Mouse (Mus musculus) left cerebral cortex, postnatal 25 days (tissue): ENCODE data around the gene Cnga4. TPM values are rescaled to one million over a fixed set of nuclear protein-coding genes. Genes with fewer than 3 reads are reported as not detected.
A peak's percentile ranks its signal among the peaks of the same experiment; 100 is the strongest.
"Not testable (repeated sequence)": the region's sequence is repeated elsewhere in the genome, so short reads cannot be mapped to it uniquely, and the experiment has no call there.

Experiments
- DNase-seq, 2 experiments: peaks; one replicate each; pipeline ENCODE4 v3.0.0; 2022; ENCODE audit warnings: low spot score in 2 of 2, mixed read lengths in 1 of 2
- intact Hi-C: fragments of 180-260 bp; cut with DNase I; formaldehyde crosslinking; loops from one replicate; pipeline ENCODE4 v1.15.1; 2025
- total RNA-seq, 2 experiments: library from RNA; stranded (reverse); gene quantifications; 2 replicates each; pipeline ENCODE4 v1.2.3; 2021

Gene Cnga4
- total RNA-seq, 2 experiments from 2014 or later, result 0.89 to 1.1 TPM

DNA sequence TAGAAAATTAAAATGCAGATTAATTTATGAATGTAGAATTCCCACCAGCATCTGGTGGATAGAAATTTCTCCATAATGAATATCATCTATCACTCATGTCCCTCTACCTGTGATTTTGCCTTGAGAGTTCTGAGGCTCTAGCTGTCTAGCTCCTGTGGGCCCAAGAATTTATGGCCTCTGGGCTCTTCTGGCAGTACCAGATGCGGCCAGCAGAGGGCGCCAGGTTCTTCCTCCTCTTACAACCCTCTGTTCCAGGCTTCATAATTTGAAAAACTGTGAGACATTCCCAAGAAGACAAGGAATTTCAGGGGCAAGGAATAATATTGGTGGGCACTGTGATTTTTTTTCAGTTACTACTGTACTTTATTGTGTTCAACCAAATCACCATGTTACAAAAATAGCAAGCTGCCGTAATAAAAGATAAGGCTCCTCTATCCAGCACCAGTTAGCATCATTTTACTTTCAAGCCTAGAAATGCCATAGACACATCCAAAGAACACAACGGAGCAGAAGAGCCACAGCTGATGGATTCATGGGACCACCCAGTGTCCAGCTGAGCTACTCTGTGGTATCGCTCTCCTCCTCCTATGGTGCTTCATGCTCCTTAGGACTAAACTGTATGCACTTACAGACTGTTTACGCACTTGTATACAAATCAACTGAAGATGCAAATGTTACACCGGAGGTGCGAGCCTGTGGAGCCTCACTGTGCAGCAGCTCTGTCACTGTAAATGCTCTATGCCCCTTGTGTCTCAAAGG is 7.7 kb downstream of the Cnga4 start:
- intact Hi-C loops, result loop anchor here (2.0 kb wide), 2 partner anchors 63 to 103 kb away; no protein-coding TSS in a partner anchor
- peak; percentile 88 to 91 for DNase-seq

DNA sequence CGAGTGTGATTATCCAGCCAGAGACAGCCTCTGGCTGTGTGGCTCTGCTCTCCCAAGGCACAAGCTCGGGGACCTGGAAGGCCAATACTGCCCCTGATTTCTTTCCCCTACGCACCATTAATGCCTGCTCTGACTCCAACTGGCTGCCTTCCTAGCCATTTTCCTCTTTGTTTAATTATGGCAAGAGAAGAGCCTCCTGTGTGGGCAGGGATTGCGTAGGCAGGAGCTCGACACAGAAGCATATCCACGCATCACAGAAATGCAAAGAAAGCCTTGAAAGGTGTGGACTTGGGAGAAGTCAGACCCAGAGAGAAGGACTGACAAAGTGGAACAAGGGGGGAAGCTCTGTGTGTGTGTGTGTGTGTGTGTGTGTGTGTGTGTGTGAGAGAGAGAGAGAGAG is 10.0 kb downstream of the Cnga4 start:
- intact Hi-C loops, result no loop called here
- peak; percentile 41 to 85 for DNase-seq

DNA sequence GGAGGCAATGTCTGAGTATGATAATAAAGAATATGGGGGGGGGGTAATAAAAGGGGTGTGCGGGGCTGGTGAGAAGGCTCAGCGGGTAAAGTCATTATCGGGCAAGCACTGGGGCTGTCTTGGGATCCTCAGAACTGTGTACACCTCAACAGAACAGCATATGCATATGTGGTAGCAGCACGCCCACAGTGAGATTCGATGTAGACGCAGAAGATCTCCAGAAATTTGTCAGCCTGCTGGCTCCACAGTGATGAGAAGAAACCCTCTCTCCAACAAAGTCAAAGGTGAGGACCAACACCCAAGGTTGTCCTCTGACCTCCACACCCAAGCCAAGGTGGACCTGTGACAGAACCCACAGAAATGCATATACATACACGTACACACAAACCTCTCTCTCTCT is 12.2 kb downstream of the Cnga4 start:
- peak in 1 of 2 experiments; percentile 63 for DNase-seq
- intact Hi-C loops, result no loop called here

DNA sequence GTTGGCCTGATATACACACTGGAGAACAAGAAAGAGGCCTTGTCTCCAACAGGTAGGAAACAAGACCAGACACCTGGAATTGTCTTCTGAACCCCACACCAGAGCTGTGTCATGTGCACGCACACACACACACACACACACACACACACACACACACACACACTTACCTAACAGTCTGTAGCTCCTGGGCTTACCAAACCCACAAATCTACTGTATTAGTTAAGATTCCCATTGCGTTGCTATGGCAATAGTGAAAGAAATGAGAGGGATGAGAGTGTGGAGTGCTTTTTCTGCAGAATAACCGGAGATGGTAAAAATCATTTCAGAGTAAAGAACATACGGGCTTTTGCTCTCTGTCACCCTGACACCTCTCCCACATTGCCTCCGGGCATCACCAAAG is 13.7 kb downstream of the Cnga4 start:
- DNase-seq, result peak in 1 of 2 experiments; percentile 29
- intact Hi-C loops, result no loop called here

DNA sequence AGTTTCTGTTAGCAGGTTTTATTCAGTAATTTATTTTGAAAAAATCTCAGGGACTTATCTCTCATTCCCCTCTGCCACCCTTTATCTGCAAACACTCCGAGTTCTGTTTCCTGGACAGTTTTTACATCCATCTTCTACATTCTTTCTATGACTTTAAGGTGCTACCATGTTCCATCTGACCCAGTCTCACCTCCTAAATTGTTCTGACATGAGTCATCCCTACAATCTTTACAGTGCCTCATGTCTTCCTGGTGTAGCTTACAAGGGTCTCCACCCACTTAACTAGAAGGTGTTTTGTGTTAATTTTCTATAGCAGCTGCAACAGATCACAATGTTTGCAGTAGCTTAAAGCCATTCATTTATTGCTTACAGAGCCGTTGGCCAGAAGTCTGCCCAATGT is 16.5 kb downstream of the Cnga4 start:
- intact Hi-C loops, result no loop called here
- no peak for DNase-seq

DNA sequence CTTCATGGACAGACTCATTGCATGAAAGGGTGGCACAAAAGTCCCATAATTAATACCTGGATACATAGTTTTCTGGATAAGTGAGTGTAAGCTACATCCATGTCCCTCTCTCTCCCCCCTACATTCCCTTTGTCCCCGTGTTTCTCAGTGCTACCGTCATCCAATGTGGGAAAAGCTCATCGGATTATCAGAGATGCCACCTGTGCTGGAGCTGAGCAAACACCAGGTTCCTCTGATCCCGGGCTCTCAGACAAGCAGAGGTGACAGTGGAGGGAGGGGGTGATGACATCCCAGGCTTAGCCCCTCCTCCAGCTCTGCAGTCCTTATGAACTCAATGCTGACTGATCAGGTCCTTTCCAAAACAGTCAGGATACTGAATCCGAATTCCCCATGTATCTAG is 20.0 kb downstream of the Cnga4 start:
- DNase-seq, result no peak
- intact Hi-C loops, result no loop called here

DNA sequence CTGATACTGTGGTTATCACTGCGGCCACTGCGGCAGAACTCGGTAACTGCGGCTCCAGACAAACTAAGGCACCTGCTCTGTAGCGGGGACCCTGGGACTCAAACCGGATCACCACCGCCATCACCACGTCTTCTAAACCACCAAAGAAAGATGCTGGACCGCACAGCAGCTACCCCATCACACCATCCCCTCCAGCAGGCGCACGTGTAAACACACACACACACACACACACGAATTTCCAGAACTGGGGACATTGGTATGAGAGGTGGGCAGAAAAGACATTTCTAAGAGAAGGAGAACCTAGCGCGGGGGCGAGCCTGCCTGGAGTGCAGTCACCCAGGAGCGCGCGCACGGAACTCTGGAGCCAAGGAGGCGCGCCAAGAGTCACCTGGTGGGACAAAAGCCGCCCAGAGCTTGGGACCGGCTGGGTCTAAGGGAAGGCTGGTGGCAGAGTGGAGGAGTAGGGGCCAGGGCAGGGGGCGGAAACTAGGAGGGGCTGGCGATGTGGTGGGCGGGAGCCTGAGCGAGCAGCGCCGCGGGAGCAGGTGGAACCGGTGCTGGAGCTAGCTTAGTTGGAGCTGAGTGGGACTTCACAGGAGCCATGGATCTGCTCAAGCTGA is 21.2 kb downstream of the Cnga4 start, which contains the start of gene Cckbr:
Cckbr (plus strand) TSS at position 308 of the 620 bp plus-strand sequence.
- peak; percentile 57 to 77 for DNase-seq
- intact Hi-C loops, result loop anchor here (5.0 kb wide), 1 partner anchor 42 kb away; no protein-coding TSS in a partner anchor

DNA sequence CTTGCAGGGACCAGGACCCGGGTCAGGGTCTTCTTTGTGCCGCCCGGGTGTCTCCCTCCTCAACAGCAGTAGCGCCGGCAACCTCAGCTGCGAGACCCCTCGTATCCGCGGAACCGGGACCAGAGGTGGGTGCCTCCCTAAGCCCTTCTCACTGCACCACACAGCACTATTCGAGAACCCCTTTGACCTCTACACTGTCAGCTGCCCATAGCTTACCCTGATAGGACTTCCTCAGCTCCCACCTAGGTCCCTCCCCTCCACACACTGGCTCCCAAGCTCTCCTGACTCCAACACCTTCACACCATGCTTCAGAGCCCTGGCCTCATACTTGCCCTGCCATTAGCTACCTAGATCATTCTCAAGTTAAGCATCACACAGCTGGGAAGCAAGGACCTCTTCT is 21.7 kb downstream of the Cnga4 start:
- intact Hi-C loops, result loop anchor here (5.0 kb wide), 1 partner anchor 41 kb away; no protein-coding TSS in a partner anchor

DNA sequence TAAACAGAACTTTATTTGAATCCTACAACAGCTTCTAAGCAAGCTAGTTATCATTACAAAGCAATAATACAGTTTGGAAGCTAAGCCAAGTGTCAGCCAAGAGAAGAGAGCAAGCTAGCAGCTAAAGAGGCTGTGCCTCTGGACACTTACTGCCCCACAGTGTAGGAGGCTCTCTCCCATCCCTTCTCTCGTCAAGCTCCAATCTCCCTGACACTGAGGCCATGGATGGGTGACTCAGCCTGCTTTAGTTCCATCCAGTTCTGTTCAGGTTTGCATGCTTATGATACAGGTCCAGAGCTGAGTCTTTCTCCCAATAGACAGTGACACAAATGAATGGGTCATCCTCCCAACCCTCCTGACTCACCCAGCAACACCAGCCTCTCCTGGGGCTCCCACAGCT is 27.7 kb downstream of the Cnga4 start:
- no peak for DNase-seq
- intact Hi-C loops, result no loop called here

More for the DNA sequence above, 21.7 kb downstream of the Cnga4 start:
- no peak for DNase-seq

DNA sequence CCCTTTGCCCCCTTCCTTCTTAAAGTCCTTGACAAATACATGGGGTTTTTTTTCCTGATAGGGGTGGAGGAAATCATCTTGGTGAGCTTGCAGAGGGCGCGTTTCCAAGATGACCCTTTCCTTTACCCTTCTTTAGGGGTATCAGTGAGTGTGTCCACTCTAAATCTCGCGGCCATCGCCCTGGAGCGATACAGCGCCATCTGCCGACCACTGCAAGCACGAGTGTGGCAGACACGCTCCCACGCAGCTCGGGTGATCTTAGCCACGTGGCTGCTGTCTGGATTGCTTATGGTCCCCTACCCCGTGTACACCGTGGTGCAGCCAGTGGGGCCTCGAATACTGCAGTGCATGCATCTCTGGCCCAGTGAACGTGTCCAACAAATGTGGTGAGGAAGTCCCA is 29.5 kb downstream of the Cnga4 start:
- intact Hi-C loops, result no loop called here

DNA sequence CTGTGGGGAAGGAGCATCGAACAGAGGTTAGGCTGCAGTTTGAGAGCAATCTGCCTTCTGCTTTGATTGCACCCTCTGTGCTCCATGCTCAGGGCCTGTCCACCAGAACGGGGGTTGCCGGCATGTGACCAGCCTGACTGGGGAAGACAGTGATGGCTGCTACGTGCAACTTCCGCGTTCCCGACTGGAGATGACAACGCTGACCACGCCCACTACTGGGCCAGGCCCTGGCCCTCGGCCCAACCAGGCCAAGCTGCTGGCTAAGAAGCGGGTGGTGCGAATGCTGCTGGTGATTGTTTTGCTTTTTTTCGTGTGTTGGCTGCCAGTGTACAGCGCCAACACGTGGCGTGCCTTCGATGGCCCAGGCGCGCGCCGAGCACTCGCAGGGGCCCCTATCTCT is 30.4 kb downstream of the Cnga4 start:
- no peak for DNase-seq
- intact Hi-C loops, result no loop called here

More for the DNA sequence above, 29.5 kb downstream of the Cnga4 start:
- no peak for DNase-seq

DNA sequence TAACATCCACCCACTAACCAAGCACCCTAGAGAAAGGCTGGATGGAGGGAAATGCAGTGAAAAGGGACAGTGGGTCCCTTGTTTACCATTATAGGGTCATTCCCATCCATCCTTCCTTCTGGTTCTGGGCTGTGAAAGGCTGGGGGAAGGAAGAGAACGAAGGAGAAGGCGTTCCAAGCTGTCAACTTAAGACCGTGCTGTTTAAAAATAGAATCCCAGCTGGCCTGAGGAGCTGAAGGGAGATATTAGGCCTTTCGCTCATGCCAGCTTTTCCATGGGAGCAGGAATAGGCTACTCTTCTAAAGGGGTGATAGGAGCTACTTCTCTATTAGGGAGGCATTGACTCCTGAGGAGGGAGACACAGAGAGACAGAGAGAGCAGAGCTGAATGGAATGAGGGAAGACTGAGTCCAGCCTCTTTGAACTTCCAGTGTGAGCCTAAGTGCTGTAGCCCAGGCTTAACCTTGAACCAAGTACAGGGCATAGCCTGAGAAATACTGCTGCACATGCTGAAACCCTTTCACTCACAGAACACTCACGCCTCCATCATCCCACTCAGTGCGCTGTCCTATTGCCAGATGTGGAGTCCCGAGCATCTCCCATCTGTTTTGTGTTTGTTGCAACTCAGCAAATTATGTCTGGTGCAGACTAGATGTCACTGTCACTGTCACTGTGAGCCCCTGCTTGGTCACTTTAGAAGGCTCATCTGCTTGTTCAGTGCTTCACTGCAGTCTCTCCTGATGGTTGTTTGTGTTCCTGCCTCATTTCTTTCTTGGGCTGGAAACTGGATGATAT is 33.8 kb downstream of the Cnga4 start:
- DNase-seq, result peak; percentile 53 to 83
- intact Hi-C loops, result loop anchor here (2.0 kb wide), 1 partner anchor 27 kb away; no protein-coding TSS in a partner anchor

DNA sequence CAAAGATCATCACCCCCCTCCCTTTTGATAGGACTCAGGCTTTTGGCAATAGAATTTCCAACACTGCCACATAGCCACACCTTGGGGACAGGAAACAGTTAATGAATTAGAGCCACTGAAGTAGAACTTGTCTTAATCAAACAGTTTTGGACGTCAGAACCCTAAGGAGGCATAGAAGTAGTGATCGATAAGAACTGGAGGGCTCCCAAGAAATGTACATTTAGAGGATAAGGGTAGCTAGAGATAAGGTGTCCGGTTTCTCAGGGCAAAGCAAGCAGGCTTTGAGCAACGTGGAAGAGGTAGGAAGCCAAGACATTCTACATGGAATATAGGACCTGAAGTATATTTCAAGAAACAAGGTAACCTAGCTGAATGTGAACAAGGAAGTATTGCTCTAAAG is 37.1 kb downstream of the Cnga4 start:
- intact Hi-C loops, result no loop called here
- DNase-seq, result no peak

DNA sequence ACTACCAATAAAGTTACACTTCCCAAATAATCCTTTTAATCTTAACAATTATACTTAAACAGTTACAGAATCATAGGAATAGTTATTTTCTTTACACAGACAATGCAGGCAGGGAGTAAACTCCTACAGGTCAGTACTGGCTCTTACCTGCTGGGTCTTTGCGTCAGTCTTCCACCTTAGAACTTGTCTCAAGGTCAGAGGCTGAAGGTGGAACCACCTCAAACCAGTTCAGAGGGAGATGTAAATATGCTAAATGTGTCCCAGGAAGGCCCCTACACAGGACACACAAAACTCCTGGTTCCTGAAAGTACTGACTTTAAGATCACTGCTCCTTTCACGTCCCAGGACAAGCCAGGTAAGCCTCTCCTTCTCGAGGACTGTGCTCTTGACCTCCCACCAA is 40.7 kb downstream of the Cnga4 start:
- DNase-seq, result no peak
- intact Hi-C loops, result no loop called here

DNA sequence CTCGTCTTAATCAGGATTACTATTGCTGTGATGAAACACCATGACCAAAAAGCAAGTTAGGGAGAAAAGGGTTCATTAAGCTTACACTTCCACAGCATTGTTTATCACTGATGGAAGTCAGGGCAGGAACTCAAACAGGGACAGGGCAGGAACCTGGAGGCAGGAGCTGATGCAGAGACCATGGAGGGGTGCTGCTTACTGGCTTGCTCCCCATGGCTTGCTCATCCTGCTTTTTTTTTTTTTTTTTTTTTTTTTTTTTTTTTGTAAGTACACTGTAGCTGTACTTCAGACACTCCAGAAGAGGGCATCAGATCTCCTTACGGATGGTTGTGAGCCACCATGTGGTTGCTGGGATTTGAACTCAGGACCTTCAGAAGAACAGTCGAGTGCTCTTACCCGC is 49.0 kb downstream of the Cnga4 start:
- DNase-seq, intact Hi-C loops: not testable (repeated sequence)

Other genes with a start within 250 kb of the Cnga4 start
- gene Olfr684, start 240.9 kb upstream of the Cnga4 start, total RNA-seq, result not detected
- gene Olfr685, start 218.6 kb upstream of the Cnga4 start, total RNA-seq, result not detected
- not detected for gene Olfr686, start 197.1 kb upstream of the Cnga4 start, total RNA-seq
- not detected for gene Olfr688, start 116.5 kb upstream of the Cnga4 start, total RNA-seq
- gene Olfr689, start 93.4 kb upstream of the Cnga4 start, total RNA-seq, result not detected
- 1 to 10 TPM in 1 of 2 experiments, under 1 TPM in 1; 0.62 to 1.3 TPM for gene Olfr690, start 70.5 kb upstream of the Cnga4 start, total RNA-seq
- gene Olfr691, start 62.3 kb upstream of the Cnga4 start, total RNA-seq, result 1 to 10 TPM in 1 of 2 experiments, under 1 TPM in 1; 0.73 to 1.2 TPM
- gene Olfr692, start 36.3 kb upstream of the Cnga4 start, total RNA-seq, result not detected
- gene Gm5901, start 29.5 kb upstream of the Cnga4 start, total RNA-seq, result not detected
- gene Fam160a2, start 4.5 kb upstream of the Cnga4 start, total RNA-seq, result 10 to 100 TPM; 73.2 to 77.9 TPM
- gene Cckbr, start 21.2 kb downstream of the Cnga4 start, total RNA-seq, result 10 to 100 TPM; 56.0 to 66.5 TPM
- gene Cavin3, start 77.7 kb downstream of the Cnga4 start, total RNA-seq, result 10 to 100 TPM; 20.8 to 22.6 TPM
- gene Smpd1, start 149.8 kb downstream of the Cnga4 start, total RNA-seq, result 100 to 1,000 TPM; 103 to 111 TPM
- gene Apbb1, start 177.1 kb downstream of the Cnga4 start, total RNA-seq, result 100 to 1,000 TPM; 433 to 466 TPM
- gene Hpx, start 195.6 kb downstream of the Cnga4 start, total RNA-seq, result under 1 TPM; 0.39 to 0.55 TPM
- gene Trim3, start 229.0 kb downstream of the Cnga4 start, total RNA-seq, result 100 to 1,000 TPM; 149 to 152 TPM
- 10 to 100 TPM; 62.8 to 69.2 TPM for gene Timm10b, start 235.5 kb downstream of the Cnga4 start, total RNA-seq
- 100 to 1,000 TPM; 102 to 106 TPM for gene Arfip2, start 235.8 kb downstream of the Cnga4 start, total RNA-seq
- 10 to 100 TPM in 1 of 2 experiments, 1 to 10 TPM in 1; 9.9 to 18.2 TPM for gene Gm45799, start 236.0 kb downstream of the Cnga4 start, total RNA-seq
- 1 to 10 TPM; 4.6 to 5.6 TPM for gene Dnhd1, start 246.3 kb downstream of the Cnga4 start, total RNA-seq